Mouse (Mus musculus) megakaryocyte, adult 5-6 weeks (primary cell): Measurements from ENCODE around the gene Zfp503. TPM values are rescaled to one million over a fixed set of nuclear protein-coding genes. Genes with fewer than 3 reads are reported as not detected.

Experiments used
- ATAC-seq: 2 replicates; pipeline ENCODE4 v1.8.0; 2016; ENCODE audit warnings: mild to moderate bottlenecking, inconsistent platforms; ENCODE audit not compliant: poor library complexity, severe bottlenecking
- total RNA-seq, 2 experiments: library from RNA; stranded (forward) in 1 of 2; stranded (reverse) in 1 of 2; fragments of 153-499, 151-499 nt in 1 of 2; fragments of 221-1000, 200-1000 nt in 1 of 2; gene quantifications; 2 replicates each; pipeline versions ENCODE4 v1.2.3 to v1.2.4; 2015 to 2017

Gene Zfp503
- total RNA-seq, 2 experiments from 2014 or later: 0.51 to 0.65 TPM

DNA sequence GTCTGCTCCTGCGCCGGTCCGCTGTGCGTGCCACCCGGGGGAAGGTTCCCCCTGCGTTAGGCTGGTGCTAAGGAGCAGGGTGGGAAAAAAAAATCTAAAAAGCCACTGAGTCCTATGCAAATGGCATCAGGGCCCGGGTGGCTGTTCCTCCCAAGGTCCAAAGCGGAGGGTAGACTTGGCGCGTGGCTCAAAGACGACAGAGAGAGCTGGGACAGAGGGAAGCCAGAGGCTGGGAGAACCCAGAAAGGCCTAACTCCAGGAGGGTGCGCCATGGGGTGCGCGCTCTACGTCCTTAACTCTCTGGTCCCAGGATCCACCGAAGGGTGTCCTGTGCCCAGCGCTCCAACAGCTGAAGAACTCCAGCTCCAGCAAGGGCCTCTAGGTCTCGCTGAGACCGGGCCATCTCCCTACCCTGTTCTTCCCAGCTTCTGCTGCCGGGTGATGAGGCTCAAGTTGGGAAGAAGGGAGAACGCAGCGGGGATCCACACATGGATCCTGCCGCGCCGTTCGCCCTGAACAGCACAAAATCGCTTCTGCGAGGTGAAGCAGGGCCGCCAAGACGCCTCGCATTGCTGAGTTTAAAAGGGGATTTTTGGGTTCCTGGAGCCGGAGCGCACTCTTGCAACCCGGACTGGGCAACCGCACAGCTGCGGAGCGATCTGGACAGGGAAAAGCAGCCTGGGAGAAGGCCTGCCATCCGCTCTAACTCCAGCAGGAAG, 6.7 kb downstream of the Zfp503 start:
- no peak for ATAC-seq

DNA sequence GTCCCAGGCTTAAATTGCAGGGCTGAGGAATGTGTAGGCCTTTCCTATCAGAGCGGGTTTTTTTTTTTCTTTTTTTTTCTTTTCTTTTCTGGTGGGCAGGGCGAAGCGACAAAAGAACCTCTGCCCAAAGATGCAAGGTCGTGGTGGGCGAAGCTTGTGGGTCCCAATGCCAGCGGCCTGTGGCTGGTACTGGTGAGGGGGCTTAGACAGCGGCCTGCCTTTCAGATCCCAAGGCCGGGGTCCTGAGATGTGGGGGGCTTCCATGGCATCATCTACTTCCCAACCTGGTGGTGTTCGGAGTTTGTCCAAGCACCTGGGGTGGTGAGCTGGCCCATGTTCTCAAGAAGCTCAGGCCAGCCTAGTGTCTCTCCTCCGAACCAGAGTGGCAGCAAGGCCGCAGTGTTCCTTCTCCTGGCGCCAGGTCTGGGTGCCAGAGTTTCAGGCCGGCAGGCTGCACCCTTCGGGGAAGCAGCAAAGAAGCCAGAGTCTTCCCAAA, 7.3 kb downstream of the Zfp503 start:
- ATAC-seq: no peak

DNA sequence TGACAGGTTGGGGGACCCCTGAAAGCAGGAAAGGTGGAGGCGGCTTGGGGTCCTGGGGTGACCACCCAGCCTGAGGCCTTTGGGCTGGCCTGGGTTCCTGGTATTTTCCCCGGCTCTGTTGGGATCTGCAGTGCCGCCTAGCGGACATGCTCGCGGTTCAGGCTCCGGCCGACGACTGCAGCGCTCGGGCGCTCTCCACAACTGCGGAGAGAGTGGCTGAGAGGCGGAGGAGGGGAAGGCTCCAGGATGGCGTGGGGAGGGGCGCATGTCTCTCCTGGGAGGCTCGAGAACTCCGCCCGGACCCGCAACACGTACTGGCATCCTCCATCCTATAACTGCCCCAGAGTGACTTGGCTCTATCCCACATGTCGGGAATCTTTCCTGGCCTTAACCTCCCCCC, 7.9 kb downstream of the Zfp503 start:
- ATAC-seq: peak; percentile 66

DNA sequence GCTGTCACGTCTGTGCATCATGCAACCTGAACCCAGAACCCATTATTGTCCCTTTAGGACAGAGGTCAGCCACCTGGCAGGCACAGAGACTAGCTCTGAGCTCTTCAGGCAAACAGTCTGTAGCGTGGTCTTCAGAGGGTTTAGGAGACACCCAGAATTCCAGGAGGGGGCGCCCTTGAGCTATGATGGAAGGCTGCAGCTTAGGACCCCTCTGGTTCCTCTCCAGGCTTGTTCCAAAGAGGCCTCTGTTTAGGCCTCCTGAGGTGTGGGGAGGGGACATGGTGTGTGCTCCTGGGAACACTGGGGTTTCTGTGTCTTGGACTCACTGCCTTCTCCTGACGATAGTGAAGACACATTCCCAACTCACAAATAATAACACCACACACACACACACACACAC, 20.4 kb downstream of the Zfp503 start:
- no peak for ATAC-seq

DNA sequence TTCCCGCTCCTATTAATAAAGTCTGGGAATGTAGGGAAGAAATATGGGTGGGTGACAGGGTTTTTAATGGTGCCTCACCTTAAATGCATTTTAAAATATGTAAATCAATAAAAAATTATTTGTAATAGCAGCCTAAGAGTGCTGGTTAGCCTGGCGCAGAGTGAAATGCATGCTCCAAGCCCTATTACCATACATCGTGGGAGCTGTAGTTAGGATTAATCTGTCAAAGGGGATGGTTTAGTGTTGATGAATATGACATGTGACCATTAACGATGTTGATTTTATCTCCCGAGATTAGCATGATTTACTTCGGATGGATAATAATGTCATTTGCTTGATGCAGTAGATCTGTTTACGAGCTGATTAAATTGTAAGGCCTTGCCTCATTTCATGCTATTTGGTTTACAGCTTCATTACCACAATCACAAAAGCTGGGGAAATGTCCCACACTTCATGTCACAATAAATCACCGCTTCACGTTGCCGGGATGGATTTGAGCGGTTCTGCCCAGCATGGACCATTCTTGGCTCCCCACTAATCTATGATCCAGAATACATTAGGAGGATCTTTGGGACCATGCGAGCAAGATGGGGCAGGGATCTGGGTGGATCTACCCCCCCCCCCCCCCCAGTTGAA, 21.9 kb downstream of the Zfp503 start:
- no peak for ATAC-seq

DNA sequence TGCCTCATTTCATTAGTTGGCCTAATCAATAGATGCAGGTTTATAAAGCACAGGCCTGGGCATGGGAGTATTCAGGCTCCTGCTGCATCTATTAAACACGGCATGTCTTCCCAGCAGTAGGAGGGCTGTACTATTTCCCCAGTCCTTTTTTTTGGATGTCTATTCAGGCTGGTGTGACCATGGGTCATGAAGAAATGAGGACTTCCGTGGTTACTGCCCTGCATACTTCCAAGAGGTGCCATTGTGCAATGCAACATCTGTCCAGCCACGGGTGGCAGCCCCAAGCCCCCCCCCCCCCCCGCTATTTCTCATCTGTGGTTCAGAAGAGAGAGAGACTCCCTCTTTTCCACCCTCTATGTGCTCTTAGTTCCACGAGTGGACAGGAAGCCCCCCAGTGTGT, 23.1 kb downstream of the Zfp503 start:
- ATAC-seq: no peak

DNA sequence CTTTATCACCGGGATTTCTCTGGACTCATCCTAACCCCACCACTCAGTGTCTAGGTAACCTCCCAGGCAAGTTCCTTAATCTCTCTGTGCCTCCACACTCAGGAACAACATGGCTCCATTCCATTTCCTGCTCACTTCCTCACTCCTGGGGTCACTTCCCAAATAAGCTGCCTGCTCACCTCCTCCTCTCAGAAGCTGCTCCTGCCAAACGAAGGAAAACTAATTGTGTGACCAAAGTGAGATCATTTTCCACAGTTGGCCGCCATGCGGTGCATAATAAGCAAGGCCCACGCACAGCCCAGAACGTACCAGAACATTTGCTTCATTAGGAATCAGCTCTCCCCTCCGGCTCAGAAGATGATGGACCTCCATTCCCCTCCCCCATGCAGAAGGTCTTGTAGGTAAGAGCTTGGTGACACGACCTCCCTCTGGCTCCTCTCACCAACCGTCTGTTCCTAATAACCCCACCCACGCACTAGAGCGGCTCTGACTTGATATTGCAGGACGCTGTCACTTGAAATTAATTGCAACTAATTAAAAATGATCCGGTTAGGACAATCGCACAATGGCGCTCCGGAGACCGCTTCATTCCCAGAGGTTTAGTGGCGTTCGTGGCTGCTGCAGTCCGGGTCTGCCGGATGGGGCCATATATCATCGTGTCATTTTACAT, 26.9 kb downstream of the Zfp503 start:
- no peak for ATAC-seq

DNA sequence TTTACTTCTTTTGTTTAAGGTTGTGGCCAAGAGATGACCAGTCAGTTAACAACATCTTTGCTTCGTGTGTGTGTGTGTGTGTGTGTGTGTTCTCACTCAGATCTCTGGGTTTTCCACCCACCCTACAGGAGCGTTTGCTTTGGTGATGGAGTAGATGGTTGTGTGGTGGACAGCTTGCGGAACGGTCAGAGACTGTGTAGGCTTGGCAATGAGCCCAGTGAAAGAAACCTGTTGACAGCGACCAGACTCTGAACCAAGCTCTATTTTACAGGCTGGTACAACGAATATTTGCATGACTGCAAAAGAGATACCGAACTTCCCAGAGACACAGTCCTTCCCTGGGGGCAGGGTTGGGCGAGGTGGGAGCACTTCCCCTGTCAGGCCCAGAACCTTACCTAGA, 30.2 kb downstream of the Zfp503 start:
- no peak for ATAC-seq

DNA sequence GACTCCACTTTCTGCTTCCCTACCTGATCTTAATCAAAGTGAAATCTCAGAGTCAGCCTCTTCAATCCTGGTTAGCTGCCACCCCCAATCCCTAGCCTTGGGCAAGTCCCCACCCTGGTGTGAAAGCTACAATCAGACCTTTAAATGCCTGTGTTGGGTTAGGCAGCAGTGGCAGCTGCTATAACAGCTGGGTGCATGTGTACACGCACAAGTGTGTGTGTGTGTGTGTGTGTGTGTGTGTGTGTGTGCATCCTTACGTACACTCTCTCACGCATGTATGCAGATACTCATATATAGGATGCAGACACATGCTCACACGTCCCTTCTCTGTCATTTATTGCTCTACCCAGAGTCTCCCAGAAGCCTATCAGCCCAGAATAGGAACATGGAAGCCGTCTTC, 30.8 kb downstream of the Zfp503 start:
- no peak for ATAC-seq

DNA sequence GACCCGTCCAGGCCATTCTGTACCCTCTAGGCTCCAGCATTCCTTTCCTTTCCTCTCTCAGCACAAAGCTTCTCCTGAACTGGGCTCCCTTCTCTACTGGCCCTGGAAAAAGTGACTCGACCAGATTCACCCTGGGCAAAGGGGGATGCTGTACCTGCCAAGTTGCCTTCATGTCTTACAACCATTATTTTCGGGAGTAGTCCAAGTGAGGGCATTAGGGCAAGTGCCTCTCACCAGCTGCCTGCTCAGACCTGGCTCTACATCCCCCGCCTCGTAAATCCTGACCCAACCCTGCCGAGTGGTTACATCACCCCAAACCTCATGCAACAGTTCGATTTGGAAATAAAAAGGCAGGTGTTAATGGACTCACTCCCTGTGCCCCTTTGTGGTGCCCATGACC, 36.9 kb downstream of the Zfp503 start:
- ATAC-seq: no peak

DNA sequence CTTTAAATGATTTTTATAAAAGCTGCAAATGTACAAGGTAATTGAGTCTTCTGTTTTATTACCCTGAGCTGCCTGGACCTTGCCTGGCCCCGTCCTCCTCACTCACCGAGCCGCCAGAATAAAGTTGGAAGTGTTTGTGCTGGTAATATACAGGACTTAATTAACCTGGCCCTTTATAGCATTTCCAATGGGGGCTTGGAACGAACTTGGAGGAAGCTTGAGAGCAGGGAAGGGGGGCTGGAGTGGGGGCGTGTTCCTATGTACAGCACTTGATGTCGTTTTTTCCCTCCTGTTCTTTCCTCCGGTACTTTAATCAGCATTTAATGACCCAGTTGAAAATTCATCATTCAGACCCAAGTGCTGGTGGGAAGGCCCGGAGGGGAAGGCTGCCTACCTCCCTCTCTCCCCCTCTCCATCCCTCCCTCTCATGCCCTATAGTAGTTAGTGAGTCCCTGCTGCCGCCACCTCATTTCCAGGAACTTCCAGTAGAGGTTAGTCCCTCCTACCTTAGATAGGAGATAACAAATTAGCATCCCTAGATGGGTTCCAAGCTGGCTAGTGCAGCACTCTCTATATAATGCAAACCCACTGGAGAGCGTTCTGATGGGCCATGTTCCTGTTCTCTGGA, 37.4 kb downstream of the Zfp503 start:
- ATAC-seq: no peak

DNA sequence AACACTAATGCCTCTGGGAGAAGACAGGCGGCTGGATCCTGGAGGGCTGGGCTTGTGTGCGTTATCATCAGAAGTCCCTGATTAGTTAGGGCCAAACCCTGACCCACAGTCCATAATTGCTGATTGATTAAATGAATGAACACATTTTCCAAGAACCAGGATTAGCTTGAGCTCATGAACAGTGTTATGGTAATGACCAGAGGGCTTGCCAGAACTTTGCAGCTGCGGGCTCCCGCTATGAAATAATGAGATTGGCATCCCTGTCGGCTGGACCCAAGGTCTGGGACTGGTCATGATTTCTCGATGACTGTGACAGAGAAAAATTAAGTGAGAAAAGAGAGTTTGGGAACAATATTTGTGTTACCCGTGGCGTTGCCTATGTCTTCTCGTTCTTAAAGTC, 44.5 kb downstream of the Zfp503 start:
- ATAC-seq: no peak

DNA sequence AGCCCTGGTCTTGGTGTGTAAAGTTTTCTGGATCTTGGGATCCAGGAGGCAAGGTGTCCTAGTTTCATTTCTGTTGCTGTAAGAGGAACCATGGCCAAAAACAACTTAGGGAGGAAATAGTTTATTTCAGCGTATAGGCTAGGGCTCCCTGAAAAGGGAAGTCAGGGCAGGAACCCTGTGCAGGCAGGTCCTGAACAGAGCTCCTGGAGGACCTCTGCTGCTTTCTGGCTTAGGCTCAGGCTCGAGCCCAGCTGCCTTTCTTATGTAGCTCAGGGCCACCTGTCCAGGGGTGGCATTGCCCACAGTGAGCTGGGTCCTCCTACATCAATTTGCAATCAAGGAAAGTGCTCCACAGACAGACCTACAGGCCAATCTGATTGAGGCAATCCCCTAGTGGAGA, 47.8 kb downstream of the Zfp503 start:
- peak; percentile 94 for ATAC-seq

DNA sequence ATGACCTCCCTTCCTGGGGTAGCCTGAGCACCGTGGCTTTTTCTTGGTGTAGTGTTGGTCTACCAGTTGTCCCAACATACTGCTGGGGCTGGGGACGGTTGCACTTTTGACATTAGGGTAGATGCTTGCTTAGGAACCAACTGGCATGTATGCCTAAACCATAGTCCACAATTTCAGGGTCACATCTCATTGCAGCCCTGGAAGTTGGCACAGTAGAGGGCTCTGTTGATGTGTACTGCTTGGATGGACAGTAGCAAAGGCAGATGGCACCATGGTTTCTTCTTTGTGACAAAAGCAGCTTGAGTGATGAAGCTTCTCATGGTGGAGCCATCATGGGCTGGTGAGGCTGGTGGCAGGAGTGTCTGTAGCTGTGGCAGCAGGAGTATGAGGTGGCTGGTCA, 52.3 kb downstream of the Zfp503 start:
- ATAC-seq: no peak

DNA sequence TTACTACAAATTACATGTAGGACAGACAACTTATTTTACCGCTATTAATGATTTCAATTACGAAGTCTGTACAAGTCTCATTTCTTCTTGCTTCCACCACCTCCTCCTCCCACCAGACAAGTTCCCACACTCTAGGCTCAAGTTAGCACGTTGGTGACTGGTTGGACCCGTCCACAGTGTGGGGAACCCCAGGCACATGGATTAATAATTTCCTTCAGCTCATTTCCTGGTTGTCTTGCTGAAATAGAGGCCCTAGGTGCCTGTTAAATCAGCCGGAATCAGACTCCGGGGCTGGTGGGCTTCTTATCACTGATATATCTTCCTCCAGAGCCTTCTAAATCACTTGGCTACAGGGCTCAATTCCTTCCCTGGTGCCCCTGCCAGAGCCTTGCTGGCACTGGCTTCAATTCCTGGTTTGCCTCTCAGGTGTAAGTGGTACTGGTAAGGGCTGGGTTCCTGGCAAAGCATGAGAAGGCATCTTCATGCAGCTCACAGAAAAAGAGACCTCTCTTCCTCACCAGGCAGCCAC, 53.2 kb downstream of the Zfp503 start:
- ATAC-seq: no peak

Other genes starting within 250 kb of the Zfp503 start
- gene Samd8, start 239.1 kb downstream of the Zfp503 start, total RNA-seq (2015): 10.2 and 13.1 TPM in 2 replicates
- 12.9 and 16.7 TPM in 2 replicates for gene Samd8, start 239.1 kb downstream of the Zfp503 start, total RNA-seq (2017)
- not detected in 2 replicates for gene Dusp13, start 238.4 kb downstream of the Zfp503 start, total RNA-seq (2015)
- gene Dusp13, start 238.4 kb downstream of the Zfp503 start, total RNA-seq (2017): not detected in 2 replicates
- gene Vdac2, start 164.4 kb downstream of the Zfp503 start, total RNA-seq (2015): 293 and 324 TPM in 2 replicates
- gene Vdac2, start 164.4 kb downstream of the Zfp503 start, total RNA-seq (2017): 231 and 287 TPM in 2 replicates
- gene Comtd1, start 140.6 kb downstream of the Zfp503 start, total RNA-seq (2015): 8.0 and 14.3 TPM in 2 replicates
- gene Comtd1, start 140.6 kb downstream of the Zfp503 start, total RNA-seq (2017): 0.89 and 5.4 TPM in 2 replicates
- gene Lrmda, start 30.1 kb upstream of the Zfp503 start, total RNA-seq (2015): 10.9 and 11.2 TPM in 2 replicates
- 12.6 and 15.6 TPM in 2 replicates for gene Lrmda, start 30.1 kb upstream of the Zfp503 start, total RNA-seq (2017)